Mouse (Mus musculus): ENCODE data around the gene Gm43518.

GRCm38 (mm10) chr5:123884332-123884731 lies 42.9 kb upstream of the Gm43518 start:
- TF ChIP-seq GATA1 (IDR thresholded peaks at IDR 0.05; ENCODE audit: low read length), result no peak
- no peak for TF ChIP-seq TAL1 (IDR thresholded peaks at IDR 0.05; ENCODE audit: low read length)
